Comparison of ENCODE assay signal across 29 mouse cellular contexts in genomic region chr11:87583291-87584034, GRCm38 (mm10). TPM values are rescaled to one million over a fixed set of nuclear protein-coding genes. Genes with fewer than 3 reads are reported as not detected.
A peak's percentile ranks its signal among the peaks of the same experiment; 100 is the strongest.
DNase-seq lines count a peak whose midpoint lies in the region; TF ChIP-seq lines count a peak whose summit lies in the region.
"Had no signal": no experiment of that assay in that cellular context is flagged by ENCODE, and none has a peak within 500 bp of the region (broad histone marks: within the 10 kb centered on the region; RNA-seq: fewer than 3 reads in every experiment).

No protein-coding gene starts in this region.

- TF ChIP-seq CTCF in cerebellum, adult 2 months (IDR thresholded peaks at IDR 0.05; ENCODE audit: borderline replicate concordance, insufficient read depth, low read depth, low read length) = no peak
- TF ChIP-seq CTCF in layer of hippocampus, adult 2 months (conservative IDR thresholded peaks at IDR 0.05) = peak; percentile 16; the same call in 1 of the 2 replicates
- no peak for TF ChIP-seq CTCF in spleen, adult 2 months (IDR thresholded peaks at IDR 0.05; ENCODE audit: extremely low read depth, insufficient read depth, insufficient read length, insufficient replicate concordance)

- H3K4me3 ChIP-seq in cerebellum, adult 2 months (replicated peaks; ENCODE audit: insufficient read depth, low read depth, low read length) = peak overlapping the region; percentile 6
- H3K4me3 ChIP-seq in layer of hippocampus, adult 2 months = peak overlapping the region; percentile 22; the same call in 1 of the 2 replicates
- H3K4me3 ChIP-seq in spleen, adult 2 months (ENCODE audit: extremely low read depth, insufficient read depth, insufficient read length) = no peak overlapping the region
- H3K4me3 ChIP-seq: forebrain, embryonic 15.5 days; heart, embryonic 12.5 days; hindbrain, embryonic 13.5 days; limb, embryonic 13.5 days; lung, embryonic 15.5 days had no signal

- 84% methylated on average over 6 of the region's 6 CpGs for WGBS in cerebellum, adult 2 months
- WGBS in spleen, adult 2 months = 80% methylated on average over 6 of the region's 6 CpGs

- peaks cover 31% of the 10 kb centered on the region for H3K4me1 ChIP-seq in cerebellum, adult 2 months (ENCODE audit: control insufficient read depth, insufficient read depth, low read length)
- H3K4me1 ChIP-seq in spleen, adult 2 months (ENCODE audit: control insufficient read depth, insufficient read depth, insufficient read length) = peaks cover 2% of the 10 kb centered on the region; the same call in 1 of the 2 replicates

- no peak for DNase-seq in cerebellum, adult 2 months
- no peak for DNase-seq in cerebellum, postnatal 14 days
- no peak for DNase-seq in layer of hippocampus, adult 2 months (ENCODE audit: low spot score in 2 of 2)
- no peak for DNase-seq in layer of hippocampus, adult 11-12 months (ENCODE audit: low spot score)
- DNase-seq in spleen, adult 2 months (ENCODE audit: low read depth in 1 of 2, low spot score in 2 of 2) = no peak
- no peak for DNase-seq in spleen, postnatal 14 days (ENCODE audit: low spot score in 2 of 2)
- DNase-seq in kidney, postnatal 4 days = no peak
- DNase-seq in thymus, postnatal 25 days = no peak
- DNase-seq: adrenal gland, postnatal 10 days; cerebellum, adult 11 months; gastrocnemius, postnatal 36 days; heart, postnatal 14 days; kidney, postnatal 36 days; midbrain, embryonic 14.5 days; right cerebral cortex, postnatal 25 days had no signal

- peak overlapping the region; percentile 62; the same call in 1 of the 2 replicates for H3K27ac ChIP-seq in cerebellum, adult 2 months (ENCODE audit: insufficient read depth, low read length)
- peak overlapping the region; percentile 79 for H3K27ac ChIP-seq in layer of hippocampus, adult 2 months
- peak overlapping the region; percentile 8; the same call in 1 of the 2 replicates for H3K27ac ChIP-seq in spleen, adult 2 months (ENCODE audit: insufficient read depth, low read length)
- H3K27ac ChIP-seq: forebrain, embryonic 15.5 days; hindbrain, embryonic 13.5 days; limb, embryonic 13.5 days had no signal

- no peaks in the 10 kb centered on the region for H3K27me3 ChIP-seq in cerebellum, adult 2 months (ENCODE audit: control insufficient read depth, insufficient read depth, low read length)
- H3K27me3 ChIP-seq in spleen, adult 2 months (ENCODE audit: control insufficient read depth, insufficient read depth, low read length) = no peaks in the 10 kb centered on the region
- H3K27me3 ChIP-seq: forebrain, embryonic 15.5 days; heart, embryonic 12.5 days; hindbrain, embryonic 13.5 days; lung, embryonic 15.5 days; Patski had no signal

- TF ChIP-seq POLR2A in cerebellum, adult 2 months (IDR thresholded peaks at IDR 0.05; ENCODE audit: borderline replicate concordance, insufficient read depth, low read length) = no peak
- no peak for TF ChIP-seq POLR2A in spleen, adult 2 months (IDR thresholded peaks at IDR 0.05; ENCODE audit: low read depth, low read length)

- no peaks in the 10 kb centered on the region for H3K36me3 ChIP-seq in spleen, adult 2 months (ENCODE audit: control insufficient read depth, insufficient read depth, low read length)
- H3K36me3 ChIP-seq: forebrain, embryonic 15.5 days; heart, embryonic 12.5 days; hindbrain, embryonic 13.5 days; limb, embryonic 13.5 days; lung, embryonic 15.5 days had no signal

RNA-seq across cellular contexts. Expression of gene Mtmr4, which starts 8.5 kb away (rescaled TPM):
- 66.9 and 67.8 TPM in 2 replicates for polyA plus RNA-seq in cerebellum, adult 2 months (2012; rRNA removed)
- total RNA-seq in layer of hippocampus, adult 2 months (2021) = 10 to 100 TPM; 81.5 to 89.0 TPM
- 23.8 and 28.1 TPM in 2 replicates for polyA plus RNA-seq in spleen, adult 2 months (2012; rRNA removed)

RNA-seq across cellular contexts. Expression of gene Sept4, which starts 14.8 kb away (rescaled TPM):
- polyA plus RNA-seq in cerebellum, adult 2 months (2012; rRNA removed) = 962 and 1,033 TPM in 2 replicates
- 100 to 1,000 TPM; 139 to 159 TPM for total RNA-seq in layer of hippocampus, adult 2 months (2021)
- polyA plus RNA-seq in spleen, adult 2 months (2012; rRNA removed) = 25.1 and 25.7 TPM in 2 replicates

RNA-seq across cellular contexts. Expression of gene Gm11492, which starts 17.0 kb away (rescaled TPM):
- polyA plus RNA-seq in cerebellum, adult 2 months (2012; rRNA removed) = not detected in 2 replicates
- not detected for total RNA-seq in layer of hippocampus, adult 2 months (2021)
- not detected in 2 replicates for polyA plus RNA-seq in spleen, adult 2 months (2012; rRNA removed)
- total RNA-seq: adrenal gland, postnatal 10 days; gastrocnemius, postnatal 36 days; heart, postnatal 14 days; layer of hippocampus, postnatal 14 days; neutrophil, adult 5-6 weeks had no signal
- polyA plus RNA-seq: brain, embryonic 14.5 days; embryonic facial prominence, embryonic 11.5 days; forebrain, embryonic 15.5 days; heart, embryonic 12.5 days; hindbrain, embryonic 13.5 days; inflammation-experienced regulatory T-cells, adult 6 months; kidney, embryonic 14.5 days; limb, embryonic 13.5 days; lung, embryonic 15.5 days; midbrain, embryonic 14.5 days; Patski; stomach, postnatal 0 days; thymus, postnatal 0 days had no signal

RNA-seq across cellular contexts. Expression of gene Hsf5, which starts 33.5 kb away (rescaled TPM):
- polyA plus RNA-seq in cerebellum, adult 2 months (2012; rRNA removed) = 0.36 and 0.43 TPM in 2 replicates
- total RNA-seq in layer of hippocampus, adult 2 months (2021) = under 1 TPM; 0.56 to 0.90 TPM
- polyA plus RNA-seq in spleen, adult 2 months (2012; rRNA removed) = 0.01 TPM in 1 of 2 replicates, not detected in the other
- total RNA-seq: gastrocnemius, postnatal 36 days; neutrophil, adult 5-6 weeks had no signal
- polyA plus RNA-seq: stomach, postnatal 0 days had no signal

Comparison
In these comparisons a context has a peak if more than half of its experiments do, and no peak if none do; other contexts are left out.
1. H3K27ac ChIP-seq: peak in every context shown above with its lines; median percentile 79 in layer of hippocampus, adult 2 months; 62 in cerebellum, adult 2 months; 8 in spleen, adult 2 months.
2. RNA of gene Sept4, which starts 14.8 kb away (polyA plus RNA-seq): 962 to 1,033 TPM in cerebellum, adult 2 months; 25.1 to 25.7 TPM in spleen, adult 2 months; every median in the first group is over 10 times any median in the second.